8 mouse cellular contexts compared by ENCODE assay signal in genomic region chr7:76185005-76185658, GRCm38 (mm10). TPM values are rescaled to one million over a fixed set of nuclear protein-coding genes. Genes with fewer than 3 reads are reported as not detected.
DNase-seq lines count a peak whose midpoint lies in the region; ATAC-seq lines count a peak whose summit lies in the region.

No protein-coding gene starts in this region.

- H3K36me3 ChIP-seq in forebrain, embryonic 16.5 days (ENCODE audit: control insufficient read depth, insufficient read depth) = no peaks in the 10 kb centered on the region

- peak overlapping the region; percentile 22 for H3K4me3 ChIP-seq in forebrain, embryonic 16.5 days (replicated peaks; ENCODE audit: low read length)

- peak; percentile 99 for ATAC-seq in forebrain, embryonic 16.5 days

- H3K27me3 ChIP-seq in forebrain, embryonic 16.5 days (replicated peaks; ENCODE audit: control insufficient read depth, insufficient read depth, low read length) = no peaks in the 10 kb centered on the region

- peak; percentile 48 for DNase-seq in layer of hippocampus, adult 9-11 months
- DNase-seq in layer of hippocampus, adult 9-10 months (ENCODE audit: low spot score) = no peak
- DNase-seq in left cerebral cortex, postnatal 25 days (ENCODE audit: low spot score in 2 of 2) = peak; percentile 23 to 71
- DNase-seq in right cerebral cortex, postnatal 10 days (ENCODE audit: low spot score in 2 of 2) = peak; percentile 58 to 80
- DNase-seq in ovary, postnatal 10 days (ENCODE audit: low spot score) = no peak
- no peak for DNase-seq in spleen, postnatal 14 days (ENCODE audit: low spot score in 2 of 2)
- no peak for DNase-seq in thymus, adult 18-20 months

- peak overlapping the region; percentile 37; the same call in 1 of the 2 replicates for H3K9ac ChIP-seq in forebrain, embryonic 16.5 days (replicated peaks; ENCODE audit: low read depth, low read length)

- no peaks in the 10 kb centered on the region for H3K9me3 ChIP-seq in forebrain, embryonic 16.5 days (ENCODE audit: control insufficient read depth, low read length)

- WGBS in forebrain, embryonic 16.5 days = 17% methylated on average over 7 of the region's 7 CpGs

- H3K4me2 ChIP-seq in forebrain, embryonic 16.5 days (ENCODE audit: low read length) = peak overlapping the region; percentile 48

- peaks cover 20% of the 10 kb centered on the region for H3K4me1 ChIP-seq in forebrain, embryonic 16.5 days (replicated peaks; ENCODE audit: control insufficient read depth, insufficient read depth, low read length)

- H3K27ac ChIP-seq in forebrain, embryonic 16.5 days (ENCODE audit: low read length) = peak overlapping the region; percentile 84

- intact Hi-C loops in left cerebral cortex, postnatal 25 days (cut with DNase I) = no loop called here

RNA-seq across cellular contexts. Expression of gene Agbl1, which starts 44.6 kb away (rescaled TPM):
- 0.27 and 0.39 TPM in 2 replicates for polyA plus RNA-seq in forebrain, embryonic 16.5 days (2015; fragmentation: Nextera tagmentation; extraction: Ambion mirVana)
- total RNA-seq in left cerebral cortex, postnatal 25 days (2021) = under 1 TPM; 0.27 to 0.46 TPM

Comparison
In these comparisons a context has a peak if more than half of its experiments do, and no peak if none do; other contexts are left out.
1. DNase-seq: peak in layer of hippocampus, adult 9-11 months (single experiment), left cerebral cortex, postnatal 25 days (2 of 2) and right cerebral cortex, postnatal 10 days (2 of 2); none in layer of hippocampus, adult 9-10 months (single experiment), ovary, postnatal 10 days (single experiment), spleen, postnatal 14 days (0 of 2) and thymus, adult 18-20 months (0 of 2).